Mouse (Mus musculus): ENCODE measurements at regions not wholly inside any gene's neighbourhood (a gene's known extent, or its start where the extent isn't known, plus 50 kb on each side); places are given as distances from the start of the nearest gene placed in this dataset.

DNA sequence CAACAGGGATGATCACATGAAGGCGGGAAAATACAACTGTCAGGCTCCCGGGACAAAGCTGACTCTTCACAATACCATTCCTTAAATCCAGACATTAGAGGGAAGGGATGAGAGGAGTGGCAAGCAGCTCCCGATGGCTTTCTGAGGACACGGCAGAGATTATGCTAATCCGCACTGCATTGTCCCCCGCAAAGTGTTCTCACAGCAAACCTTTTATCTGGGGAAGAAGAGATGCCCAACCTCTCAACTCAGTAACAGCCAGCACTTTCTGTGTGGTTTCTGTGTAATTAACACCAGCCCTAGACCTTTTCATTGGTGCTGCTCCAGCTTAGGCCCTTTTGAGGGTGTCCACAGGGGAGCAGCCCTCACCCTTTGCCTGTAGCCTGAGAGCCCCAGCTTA lies 137.9 kb downstream of the Barhl2 start:
- TF ChIP-seq POLR2A (IDR thresholded peaks at IDR 0.05; ENCODE audit: borderline replicate concordance, extremely low read depth, insufficient read depth, insufficient read length, poor library complexity, severe bottlenecking) (no peak), CTCF (IDR thresholded peaks at IDR 0.05; ENCODE audit: borderline replicate concordance, extremely low read depth, insufficient read depth, insufficient read length) (no peak)
